Mouse (Mus musculus) olfactory bulb, adult 2 months (tissue): ENCODE results near the gene Bik.

Experiments
- CTCF ChIP-seq: fragments of 200-500 bp; IDR thresholded peaks from 2 replicates; pipeline ENCODE4 v1.5.1; 2012; ENCODE audit warnings: low read depth, mild to moderate bottlenecking, low read length, moderate library complexity; ENCODE audit not compliant: insufficient read depth
- POLR2A ChIP-seq: fragments of 200-500 bp; IDR thresholded peaks from 2 replicates; pipeline ENCODE4 v1.6.1; 2012; ENCODE audit warnings: mild to moderate bottlenecking, low read depth, low read length, moderate library complexity; ENCODE audit not compliant: insufficient read depth

DNA sequence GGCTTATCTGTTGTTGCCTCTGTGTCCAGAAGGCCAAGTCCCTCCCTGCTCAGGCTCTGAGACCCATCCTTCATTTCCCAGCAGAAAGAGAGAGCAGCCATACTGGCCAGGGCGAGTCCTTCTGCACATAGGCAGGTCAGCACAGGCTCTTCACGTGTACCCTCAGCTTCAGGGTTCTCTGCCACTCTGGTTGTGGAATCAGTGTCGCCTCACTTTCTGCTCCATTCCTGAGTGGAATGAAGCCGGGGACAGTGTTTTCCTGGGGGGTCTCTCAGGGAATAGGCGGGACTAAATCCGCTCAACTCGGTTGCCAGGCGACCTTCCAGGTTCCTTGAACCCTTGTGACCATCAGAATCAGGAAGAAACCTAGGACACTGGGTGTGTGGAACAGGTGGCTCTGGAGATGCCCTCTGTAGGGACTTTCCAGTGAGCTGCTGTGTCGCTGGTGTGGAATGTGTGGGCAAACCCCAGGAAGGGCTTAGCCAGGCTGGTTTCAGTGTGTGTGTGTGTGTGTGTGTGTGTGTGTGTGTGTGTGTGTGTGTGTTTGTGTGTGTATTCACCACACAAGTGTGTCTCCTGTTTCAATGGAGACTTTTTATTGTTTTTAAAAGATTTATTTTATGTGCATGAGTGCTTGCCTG lies 15.1 kb downstream of the Bik start:
- TF ChIP-seq CTCF (no peak), POLR2A (no peak)
